Mouse (Mus musculus) heart, postnatal 0 days (tissue): ENCODE measurements around the gene 5730522E02Rik. TPM values are rescaled to one million over a fixed set of nuclear protein-coding genes. Genes with fewer than 3 reads are reported as not detected.

Source experiments
- ATAC-seq: fragments of 200-750 bp; cut with Nextera tagmentation; 2 replicates; pipeline ENCODE4 v1.8.0; 2017; ENCODE audit warnings: low read depth, moderate number of reproducible peaks, moderate library complexity; ENCODE audit not compliant: insufficient read depth
- DNase-seq: peaks from one replicate; pipeline ENCODE4 v3.0.0-alpha.2; 2016; ENCODE audit warnings: low spot score
- H3K27ac ChIP-seq: fragments of 300-500 bp; sonication (generic); 2 replicates; pipeline ENCODE4 v1.5.1; 2014; ENCODE audit warnings: low read depth, mild to moderate bottlenecking
- H3K27me3 ChIP-seq: fragments of 300-500 bp; sonication (generic); 2 replicates; pipeline ENCODE4 v1.6.1; 2014; ENCODE audit warnings: low read length, mixed read lengths; ENCODE audit not compliant: control insufficient read depth, insufficient read depth
- H3K36me3 ChIP-seq: fragments of 300-500 bp; sonication (generic); replicated peaks from 2 replicates; pipeline ENCODE4 v1.6.1; 2014; ENCODE audit warnings: low read length, mixed read lengths; ENCODE audit not compliant: control insufficient read depth, insufficient read depth
- H3K4me1 ChIP-seq: fragments of 300-500 bp; sonication (generic); 2 replicates; pipeline ENCODE4 v1.6.1; 2014; ENCODE audit warnings: antibody characterized with exemption; ENCODE audit not compliant: control insufficient read depth, insufficient read depth
- H3K4me2 ChIP-seq: fragments of 300-500 bp; sonication (generic); 2 replicates; pipeline ENCODE4 v1.6.1; 2014; ENCODE audit warnings: low read depth, mild to moderate bottlenecking, low read length, moderate library complexity
- H3K4me3 ChIP-seq: fragments of 300-500 bp; sonication (generic); 2 replicates; pipeline ENCODE4 v1.5.1; 2014; ENCODE audit warnings: low read depth, low read length
- H3K9ac ChIP-seq: fragments of 300-500 bp; sonication (generic); replicated peaks from 2 replicates; pipeline ENCODE4 v1.6.1; 2014; ENCODE audit warnings: low read depth, low read length, mixed read lengths
- H3K9me3 ChIP-seq: fragments of 300-500 bp; sonication (generic); replicated peaks from 2 replicates; pipeline ENCODE4 v1.6.1; 2016; ENCODE audit warnings: low read length; ENCODE audit not compliant: control insufficient read depth
- CTCF ChIP-seq: IDR thresholded peaks from 2 replicates; pipeline ENCODE4 v1.5.1; 2016; ENCODE audit warnings: antibody characterized with exemption, control low read depth, low read depth
- EP300 ChIP-seq: IDR thresholded peaks from 2 replicates; pipeline ENCODE4 v1.6.1; 2016; ENCODE audit warnings: antibody characterized with exemption, low read depth
- WGBS: fragments of 180-500 bp; shearing (Covaris S2); extraction: QIAGEN DNeasy Blood & Tissue Kit; methylation state at CpG from one replicate; pipeline ENCODE4 v1.1.7; 2014; 5-methylcytosine and 5-hydroxymethylcytosine counted together
- polyA plus RNA-seq: library from polyadenylated mRNA; unstranded; fragments of >200 nt; fragmentation: Nextera tagmentation; extraction: Ambion mirVana; gene quantifications from 2 replicates; pipeline ENCODE4 v1.2.1, GENCODE M21; 2015
- total RNA-seq: library from RNA; depleted of rRNA; stranded (reverse); fragments of >200 nt; gene quantifications from 2 replicates; pipeline ENCODE4 v1.2.3, GENCODE M21; 2014; ENCODE audit warnings: low replicate concordance

The 5730522E02Rik gene
- total and polyA plus RNA-seq, 2 experiments from 2014 or later, result 0.52 TPM; not detected in 1

- TF ChIP-seq EP300 (no peak), CTCF (no peak)
- Histone ChIP-seq H3K9ac (no peak overlapping the region), H3K27me3 (no peaks in the 10 kb centered on the region), H3K4me2 (no peak overlapping the region), H3K36me3 (no peaks in the 10 kb centered on the region), H3K9me3 (no peaks in the 10 kb centered on the region), H3K27ac (no peak overlapping the region), H3K4me3 (no peak overlapping the region), H3K4me1 (no peaks in the 10 kb centered on the region)
- no peak for ATAC-seq
- WGBS, result 37% methylated on average over 2 of the region's 2 CpGs
- no peak for DNase-seq
These were observed 82.2 kb downstream of the 5730522E02Rik start for GRCm38 (mm10) chr11:26128385-26128784.

DNA sequence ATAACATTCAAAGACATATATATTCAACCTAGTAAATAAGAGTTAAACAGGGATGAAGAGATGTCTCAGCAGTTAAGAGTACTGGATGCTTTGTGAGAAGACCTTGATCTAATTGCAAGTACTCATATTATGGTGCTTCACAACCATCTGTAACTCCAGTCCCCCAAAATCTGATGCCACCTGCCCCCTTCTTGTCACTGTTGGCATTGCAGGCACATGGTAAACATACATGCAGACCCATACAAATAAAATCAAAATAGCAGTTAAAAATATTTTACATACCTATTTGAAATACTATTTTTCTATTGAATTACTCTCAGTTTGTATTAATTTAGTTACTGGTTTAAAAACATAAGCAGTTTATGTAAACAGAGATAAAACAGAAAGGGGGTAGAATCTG, 84.6 kb downstream of the 5730522E02Rik start:
- Histone ChIP-seq H3K36me3 (no peaks in the 10 kb centered on the region), H3K27me3 (no peaks in the 10 kb centered on the region), H3K4me3 (no peak overlapping the region), H3K27ac (no peak overlapping the region), H3K4me1 (no peaks in the 10 kb centered on the region), H3K9me3 (no peaks in the 10 kb centered on the region), H3K9ac (no peak overlapping the region), H3K4me2 (no peak overlapping the region)
- ATAC-seq (no peak), DNase-seq (no peak)
- TF ChIP-seq EP300 (no peak), CTCF (no peak)

- WGBS, result 76% methylated on average over 8 of the region's 8 CpGs
- Histone ChIP-seq H3K27ac (no peak overlapping the region), H3K9me3 (no peaks in the 10 kb centered on the region), H3K36me3 (no peaks in the 10 kb centered on the region), H3K27me3 (no peaks in the 10 kb centered on the region), H3K4me2 (no peak overlapping the region), H3K4me1 (no peaks in the 10 kb centered on the region), H3K9ac (no peak overlapping the region), H3K4me3 (no peak overlapping the region)
- ATAC-seq (no peak), DNase-seq (no peak)
- TF ChIP-seq EP300, result no peak
- no peak for TF ChIP-seq CTCF
These were observed 89.6 kb downstream of the 5730522E02Rik start for GRCm38 (mm10) chr11:26120781-26121557.

- WGBS, result 63% methylated on average over 4 of the region's 4 CpGs
- H3K27ac ChIP-seq, result no peak overlapping the region
- no peaks in the 10 kb centered on the region for H3K9me3 ChIP-seq
- no peak for ATAC-seq
- no peak overlapping the region for H3K4me2 ChIP-seq
- no peaks in the 10 kb centered on the region for H3K4me1 ChIP-seq
- no peak for TF ChIP-seq EP300
- no peak for TF ChIP-seq CTCF
- no peak overlapping the region for H3K9ac ChIP-seq
- no peak for DNase-seq
- H3K4me3 ChIP-seq, result no peak overlapping the region
- no peaks in the 10 kb centered on the region for H3K36me3 ChIP-seq
- no peaks in the 10 kb centered on the region for H3K27me3 ChIP-seq
These were observed 92.9 kb downstream of the 5730522E02Rik start for GRCm38 (mm10) chr11:26117651-26118050.

GRCm38 (mm10) chr11:26112206-26112605, 98.4 kb downstream of the 5730522E02Rik start:
- TF ChIP-seq EP300, result no peak
- no peak for TF ChIP-seq CTCF
- Histone ChIP-seq H3K9me3 (no peaks in the 10 kb centered on the region), H3K36me3 (no peaks in the 10 kb centered on the region), H3K27me3 (no peaks in the 10 kb centered on the region), H3K27ac (no peak overlapping the region), H3K4me2 (no peak overlapping the region), H3K4me3 (no peak overlapping the region), H3K9ac (no peak overlapping the region), H3K4me1 (no peaks in the 10 kb centered on the region)
- ATAC-seq (no peak), DNase-seq (no peak)
- WGBS, result 71% methylated on average over 3 of the region's 3 CpGs

DNA sequence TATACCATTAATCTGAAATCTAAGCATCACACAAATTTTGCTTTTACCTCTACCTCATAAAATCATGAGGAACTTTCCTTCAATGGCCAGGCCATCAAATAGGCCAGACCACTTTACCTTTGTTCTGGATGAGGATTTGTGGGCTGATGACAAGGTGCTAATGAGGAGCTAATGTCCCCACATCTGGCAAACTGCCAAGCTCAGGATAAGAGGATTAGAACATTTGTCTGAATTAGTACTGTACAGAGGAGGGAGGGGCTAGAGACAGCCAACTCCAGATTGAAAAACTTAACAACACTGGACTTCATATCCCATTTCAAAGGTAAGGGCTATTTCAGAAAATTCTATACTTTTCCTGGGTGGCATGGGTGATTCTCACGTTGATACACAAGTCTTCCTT, 101.9 kb downstream of the 5730522E02Rik start:
- Histone ChIP-seq H3K4me1 (no peaks in the 10 kb centered on the region), H3K9ac (no peak overlapping the region)
- TF ChIP-seq CTCF, result no peak
- TF ChIP-seq EP300, result no peak

More for the DNA sequence above, 101.9 kb downstream of the 5730522E02Rik start:
- no peak overlapping the region for H3K4me3 ChIP-seq
- no peaks in the 10 kb centered on the region for H3K36me3 ChIP-seq
- ATAC-seq (no peak), DNase-seq (no peak)
- WGBS, result 58% methylated on average over 1 of the region's 1 CpGs
- no peak overlapping the region for H3K27ac ChIP-seq
- no peaks in the 10 kb centered on the region for H3K9me3 ChIP-seq
- no peaks in the 10 kb centered on the region for H3K27me3 ChIP-seq
- no peak overlapping the region for H3K4me2 ChIP-seq
